Mouse (Mus musculus) bone marrow macrophage, adult 2 months (primary cell): Measurements from ENCODE around the gene Itga9. TPM values are rescaled to one million over a fixed set of nuclear protein-coding genes. Genes with fewer than 3 reads are reported as not detected.

Source experiments
- H3K27ac ChIP-seq: 2 replicates; pipeline ENCODE4 v1.5.1; 2012; ENCODE audit warnings: low read depth, low read length; ENCODE audit not compliant: insufficient read depth
- H3K4me1 ChIP-seq: 2 replicates; pipeline ENCODE4 v1.6.1; 2012; ENCODE audit warnings: low read length; ENCODE audit not compliant: control insufficient read depth, insufficient read depth
- H3K4me3 ChIP-seq: 2 replicates; pipeline ENCODE4 v1.5.1; 2012; ENCODE audit warnings: mild to moderate bottlenecking, low read length, moderate library complexity; ENCODE audit not compliant: insufficient read depth
- CTCF ChIP-seq: IDR thresholded peaks from 2 replicates; pipeline ENCODE4 v1.5.1; 2012; ENCODE audit warnings: low read depth, mild to moderate bottlenecking, low read length, moderate library complexity
- POLR2A ChIP-seq: IDR thresholded peaks from 2 replicates; pipeline ENCODE4 v1.6.1; 2012; ENCODE audit warnings: mild to moderate bottlenecking, low read depth, low read length, borderline replicate concordance
- polyA plus RNA-seq: library from polyadenylated mRNA; stranded (reverse); fragments of >200 nt; gene quantifications from 2 replicates; pipeline ENCODE4 v1.2.4, GENCODE M21; 2012; ENCODE audit not compliant: missing spikeins, insufficient read depth, insufficient read length

Itga9 gene
- polyA plus RNA-seq, 1 experiment, result 5.3 TPM

- H3K27ac ChIP-seq, result no peak overlapping the region
- no peak overlapping the region for H3K4me3 ChIP-seq
- H3K4me1 ChIP-seq, result peaks cover 5% of the 10 kb centered on the region; the same call in 1 of the 2 replicates
- TF ChIP-seq POLR2A (no peak), CTCF (no peak)
These were observed 322.2 kb downstream of the Itga9 start for GRCm38 (mm10) chr9:118928656-118929055.

- no peak for TF ChIP-seq POLR2A
- no peak overlapping the region for H3K4me3 ChIP-seq
These were observed 324.1 kb downstream of the Itga9 start for GRCm38 (mm10) chr9:118930611-118931010.

GRCm38 (mm10) chr9:118933800-118934199 lies 327.3 kb downstream of the Itga9 start:
- TF ChIP-seq POLR2A, result no peak
- no peak for TF ChIP-seq CTCF
- H3K4me3 ChIP-seq, result no peak overlapping the region
- H3K4me1 ChIP-seq, result peaks cover 9% of the 10 kb centered on the region
- no peak overlapping the region for H3K27ac ChIP-seq

More at GRCm38 (mm10) chr9:118930611-118931010, 324.1 kb downstream of the Itga9 start:
- no peaks in the 10 kb centered on the region for H3K4me1 ChIP-seq
- no peak overlapping the region for H3K27ac ChIP-seq

GRCm38 (mm10) chr9:118934319-118934718 lies 327.8 kb downstream of the Itga9 start:
- Histone ChIP-seq H3K4me1 (peaks cover 9% of the 10 kb centered on the region), H3K27ac (no peak overlapping the region), H3K4me3 (no peak overlapping the region)
- TF ChIP-seq POLR2A (no peak), CTCF (no peak)

- no peak overlapping the region for H3K4me3 ChIP-seq
- TF ChIP-seq POLR2A (no peak), CTCF (no peak)
- H3K4me1 ChIP-seq, result peaks cover 9% of the 10 kb centered on the region
- no peak overlapping the region for H3K27ac ChIP-seq
These were observed 328.6 kb downstream of the Itga9 start for GRCm38 (mm10) chr9:118935098-118935497.

GRCm38 (mm10) chr9:118936071-118936470 lies 329.6 kb downstream of the Itga9 start:
- H3K4me3 ChIP-seq, result no peak overlapping the region
- no peak overlapping the region for H3K27ac ChIP-seq
- peaks cover 9% of the 10 kb centered on the region for H3K4me1 ChIP-seq
- TF ChIP-seq CTCF, result no peak
- no peak for TF ChIP-seq POLR2A

- Histone ChIP-seq H3K4me1 (peaks cover 9% of the 10 kb centered on the region), H3K4me3 (no peak overlapping the region), H3K27ac (no peak overlapping the region)
- TF ChIP-seq POLR2A, result no peak
- TF ChIP-seq CTCF, result no peak
These were observed 331.0 kb downstream of the Itga9 start for GRCm38 (mm10) chr9:118937515-118937914.

GRCm38 (mm10) chr9:118939410-118939809 lies 332.9 kb downstream of the Itga9 start:
- no peak overlapping the region for H3K27ac ChIP-seq
- TF ChIP-seq POLR2A, result no peak
- no peak for TF ChIP-seq CTCF
- H3K4me1 ChIP-seq, result peaks cover 9% of the 10 kb centered on the region

GRCm38 (mm10) chr9:118939831-118940230 lies 333.3 kb downstream of the Itga9 start:
- H3K4me3 ChIP-seq, result no peak overlapping the region
- H3K27ac ChIP-seq, result no peak overlapping the region

More at GRCm38 (mm10) chr9:118939410-118939809, 332.9 kb downstream of the Itga9 start:
- no peak overlapping the region for H3K4me3 ChIP-seq

GRCm38 (mm10) chr9:118940591-118941207 lies 334.2 kb downstream of the Itga9 start:
- Histone ChIP-seq H3K4me3 (no peak overlapping the region), H3K4me1 (peaks cover 9% of the 10 kb centered on the region), H3K27ac (no peak overlapping the region)
- TF ChIP-seq CTCF, result no peak
- TF ChIP-seq POLR2A, result no peak

More at GRCm38 (mm10) chr9:118939831-118940230, 333.3 kb downstream of the Itga9 start:
- TF ChIP-seq POLR2A, result no peak
- TF ChIP-seq CTCF, result no peak
- H3K4me1 ChIP-seq, result peaks cover 9% of the 10 kb centered on the region

- TF ChIP-seq CTCF (no peak), POLR2A (no peak)
- Histone ChIP-seq H3K4me3 (no peak overlapping the region), H3K4me1 (peaks cover 7% of the 10 kb centered on the region), H3K27ac (no peak overlapping the region)
These were observed 335.5 kb downstream of the Itga9 start for GRCm38 (mm10) chr9:118942030-118942429.
